Mouse (Mus musculus) embryonic stem cell, embryonic (primary cell): Measurements from ENCODE around the gene Slc35e2.

Experiments used
- CTCF ChIA-PET, 4 experiments: fragments of 300-600 bp in 2 of 4; fragments of 350-600 bp in 2 of 4; sonication (Branson Sonifier 250); formaldehyde crosslinking; loops; one replicate each; lab custom pipeline; 2022; ENCODE audit warnings: inconsistent platforms in 2 of 4; lab: Charles Lee
- POLR2A ChIA-PET, 4 experiments: fragments of 300-600 bp in 2 of 4; fragments of 350-600 bp in 2 of 4; sonication (Branson Sonifier 250); formaldehyde crosslinking; loops; one replicate each; lab custom pipeline; 2022; ENCODE audit warnings: antibody characterized with exemption in 4 of 4, inconsistent platforms in 1 of 4; lab: Charles Lee

Gene Slc35e2

GRCm38 (mm10) chr4:155645308-155645707 lies 44.1 kb downstream of the Slc35e2 start, which contains the start of gene Gm10563:
Gm10563 (minus strand) TSS chr4:155645408.
- ChIA-PET POLR2A (interaction anchor here in 3 of 4 experiments (0.7 to 2.2 kb wide), 13 partner anchors 9 to 116 kb away, joined by 3 to 8 read pairs (median 3); partner anchors contain the start of genes Atad3a (in 1 of the 3), Cdk11b (in 1 of the 3), Mib2 (in 1 of the 3) and Ssu72 (in 1 of the 3)), CTCF (interaction anchor here in 3 of 4 experiments (0.8 to 1.5 kb wide), 4 partner anchors 24 to 164 kb away, joined by 3 to 4 read pairs (median 4); no protein-coding TSS in a partner anchor)

DNA sequence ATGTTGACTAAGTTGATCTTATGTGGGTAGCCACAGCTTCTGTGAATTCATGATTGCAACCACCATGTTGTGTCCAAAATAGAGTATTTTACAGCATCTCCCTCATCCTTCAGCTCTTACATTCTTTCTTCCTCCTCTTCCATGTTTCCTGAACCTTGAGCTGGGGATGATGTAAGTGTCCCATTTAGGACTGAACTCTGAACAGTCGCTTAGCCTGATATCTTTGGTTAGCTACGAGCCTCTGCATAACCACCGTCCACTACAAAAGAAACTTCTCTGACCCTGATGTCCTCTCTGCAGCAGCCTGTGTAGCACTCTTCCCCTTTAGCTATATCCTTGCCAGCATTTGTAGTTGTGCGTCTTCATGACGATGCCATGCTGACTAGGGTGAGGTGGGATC lies 44.5 kb downstream of the Slc35e2 start:
- ChIA-PET POLR2A (interaction anchor here in 3 of 4 experiments (0.7 to 2.2 kb wide), 9 partner anchors 10 to 85 kb away, joined by 3 to 8 read pairs (median 3); partner anchors contain the start of genes Cdk11b (in 1 of the 3) and Mib2 (in 1 of the 3)), CTCF (interaction anchor here in 2 of 4 experiments (0.8 to 1.5 kb wide), 2 partner anchors 54 to 164 kb away, joined by 3 to 4 read pairs; no protein-coding TSS in a partner anchor)

DNA sequence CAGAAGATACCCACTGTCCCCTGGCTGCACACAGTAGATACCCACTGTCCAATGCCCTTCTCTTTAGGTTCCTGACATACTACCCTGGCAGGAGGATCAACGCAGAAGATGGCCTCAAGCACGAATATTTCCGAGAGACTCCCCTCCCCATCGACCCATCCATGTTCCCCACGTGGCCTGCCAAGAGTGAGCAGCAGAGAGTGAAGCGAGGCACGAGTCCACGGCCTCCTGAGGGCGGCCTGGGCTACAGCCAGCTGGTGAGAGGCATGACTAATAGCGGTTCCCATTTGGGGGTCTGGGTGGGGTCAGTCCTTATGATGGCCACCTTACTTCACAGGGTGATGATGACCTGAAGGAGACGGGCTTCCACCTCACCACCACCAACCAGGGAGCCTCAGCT lies 48.1 kb downstream of the Slc35e2 start:
- ChIA-PET CTCF (no interaction called here), POLR2A (interaction anchor here in 2 of 4 experiments (1.2 to 4.1 kb wide), 2 partner anchors 49 to 50 kb away, joined by 3 to 20 read pairs; no protein-coding TSS in a partner anchor)

DNA sequence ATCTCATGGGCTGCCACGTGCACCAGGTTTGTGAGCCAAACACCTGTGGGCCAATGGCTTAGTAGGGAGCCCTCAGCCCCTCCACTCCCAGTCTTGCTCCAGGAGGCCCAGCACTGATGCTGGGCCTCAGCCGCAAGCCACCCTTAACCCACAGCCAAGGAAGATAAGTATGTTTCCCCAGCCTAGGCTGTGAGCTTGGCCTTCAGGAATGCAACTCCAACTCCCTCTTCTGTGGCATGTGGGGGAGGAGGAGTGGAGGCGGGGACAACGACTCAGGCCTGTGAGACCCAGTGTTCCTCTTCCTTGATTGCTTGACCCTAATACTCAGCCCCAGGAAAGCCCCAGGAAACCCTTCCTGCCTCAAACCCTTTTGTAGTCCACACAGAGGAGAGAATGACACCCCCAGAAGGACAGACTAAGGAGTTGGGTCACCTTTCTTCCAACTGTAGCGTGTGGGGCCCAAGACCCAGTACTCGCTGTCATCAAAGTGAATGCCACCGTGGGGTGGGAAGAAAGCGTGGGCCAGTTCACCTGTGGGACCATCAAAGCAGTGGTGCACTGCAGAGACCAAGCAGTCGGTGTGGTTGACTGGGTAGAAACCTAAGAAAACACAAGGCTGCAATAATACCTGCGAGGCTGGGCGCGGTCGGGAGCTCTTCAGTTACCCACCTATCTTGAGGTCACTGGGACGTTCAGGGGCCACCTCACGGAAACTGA lies 50.5 kb downstream of the Slc35e2 start:
- ChIA-PET POLR2A (interaction anchor here in 3 of 4 experiments (0.5 to 6.5 kb wide), 14 partner anchors 12 to 359 kb away, joined by 3 to 69 read pairs (median 4); partner anchors contain the start of genes Mib2 (in 3 of the 3) and Ssu72 (in 1 of the 3)), CTCF (interaction anchor here in 2 of 4 experiments (0.9 kb wide), 3 partner anchors 7 to 17 kb away, joined by 3 read pairs; partner anchors contain the start of gene Mib2 (in 1 of the 2))

DNA sequence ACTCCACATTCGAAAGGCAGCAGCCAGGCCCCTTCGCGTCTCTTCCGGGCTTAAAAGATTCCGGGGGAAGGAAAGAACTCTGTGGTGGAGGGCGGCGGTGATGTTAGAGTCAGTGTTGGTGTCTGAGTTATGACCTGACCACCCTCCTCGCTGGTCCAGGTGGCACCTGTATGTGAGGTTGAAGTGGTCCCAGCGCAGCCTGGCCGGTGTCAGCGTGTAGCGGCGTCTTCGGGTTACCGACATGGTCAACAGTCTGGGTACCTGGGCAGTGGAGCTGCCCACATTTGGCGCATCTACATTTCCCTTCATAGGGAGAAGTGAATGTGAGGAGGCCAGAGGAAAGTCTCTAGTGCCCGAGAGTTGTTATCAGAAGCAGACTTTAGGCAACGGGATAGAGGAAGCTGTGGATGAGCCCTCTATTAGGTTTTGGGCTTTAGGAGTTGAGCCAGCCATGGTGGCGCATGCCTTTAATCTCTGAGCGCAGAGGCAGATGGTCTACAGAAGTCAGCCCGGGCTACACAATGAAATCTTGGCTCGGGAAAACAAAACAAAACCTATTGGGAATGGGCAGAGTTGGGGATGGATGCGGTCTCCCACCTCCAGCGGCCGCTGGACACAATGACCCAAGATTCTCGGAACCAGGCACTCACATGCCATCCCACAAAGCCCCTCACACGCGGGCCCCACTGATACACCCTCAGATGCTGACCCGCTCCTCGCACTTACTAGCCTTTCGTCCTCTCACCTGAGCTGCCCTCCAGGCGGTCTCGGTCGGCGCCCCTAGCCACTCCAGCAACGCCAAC lies 51.3 kb downstream of the Slc35e2 start:
- CTCF ChIA-PET = interaction anchor here in 3 of 4 experiments (0.6 to 1.1 kb wide), 6 partner anchors 8 to 781 kb away, joined by 3 read pairs; partner anchors contain the start of gene Atad3a (in 1 of the 3)
- POLR2A ChIA-PET = interaction anchor here in 3 of 4 experiments (0.5 to 6.5 kb wide), 23 partner anchors 10 to 360 kb away, joined by 3 to 69 read pairs (median 5); partner anchors contain the start of genes Mib2 (in 3 of the 3) and Ssu72 (in 1 of the 3)

GRCm38 (mm10) chr4:155653086-155653450 lies 51.9 kb downstream of the Slc35e2 start, which contains the start of gene Mmp23:
Mmp23 (minus strand) TSS chr4:155653384.
- POLR2A ChIA-PET = interaction anchor here in 3 of 4 experiments (1.2 to 6.5 kb wide), 16 partner anchors 10 to 57 kb away, joined by 3 to 69 read pairs (median 8); partner anchors contain the start of genes Mib2 (in 3 of the 3) and Ssu72 (in 2 of the 3)
- CTCF ChIA-PET = interaction anchor here in 3 of 4 experiments (0.6 to 1.7 kb wide), 6 partner anchors 9 to 781 kb away, joined by 3 to 6 read pairs (median 3); partner anchors contain the start of gene Atad3a (in 1 of the 3)

DNA sequence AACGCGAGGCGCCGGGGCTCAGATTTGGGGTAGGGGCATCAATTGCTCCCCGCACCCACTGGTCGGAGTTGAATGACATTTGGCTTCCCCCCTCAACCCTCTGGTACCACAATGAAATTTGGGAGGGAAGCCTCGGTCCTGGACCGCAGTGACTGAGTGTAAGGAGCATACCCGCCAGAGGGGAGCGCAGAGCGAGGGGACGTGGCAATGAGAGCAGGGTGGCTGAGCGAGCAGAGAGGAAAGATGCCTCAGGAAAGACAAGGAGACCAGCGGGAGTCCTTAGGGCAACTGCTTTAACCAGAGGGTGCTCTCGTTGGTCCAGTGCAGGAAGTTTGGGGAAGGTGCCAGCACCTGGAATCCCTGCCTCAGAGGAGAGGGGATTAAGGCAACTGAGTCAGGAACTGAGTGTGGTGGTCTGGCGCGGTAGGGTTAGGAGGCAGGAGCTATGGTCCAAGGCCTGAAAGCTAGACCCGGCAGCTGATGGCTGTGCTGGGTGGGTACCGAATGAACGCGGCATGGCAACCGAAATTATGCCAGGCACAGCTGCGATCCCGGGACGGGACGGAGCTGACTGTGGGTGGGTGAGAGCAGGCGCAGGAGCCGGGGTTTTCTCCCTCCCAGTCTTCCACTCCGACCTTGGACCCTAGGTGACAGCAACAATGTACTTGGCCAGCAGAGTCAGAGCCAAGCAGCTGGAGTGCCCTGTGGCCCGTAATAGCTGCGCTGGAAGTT lies 52.4 kb downstream of the Slc35e2 start:
- POLR2A ChIA-PET = interaction anchor here (0.5 to 6.5 kb wide), 25 partner anchors 9 to 261 kb away, joined by 3 to 69 read pairs (median 5); partner anchors contain the start of genes Mib2 (in 3 of the 4), Ssu72 (in 2 of the 4), Cdk11b (in 1 of the 4) and Fndc10 (in 1 of the 4)
- CTCF ChIA-PET = interaction anchor here in 2 of 4 experiments (0.6 to 2.1 kb wide), 8 partner anchors 10 to 782 kb away, joined by 3 to 7 read pairs (median 4); partner anchors contain the start of gene Mib2 (in 1 of the 2)

GRCm38 (mm10) chr4:155654183-155654455 lies 52.9 kb downstream of the Slc35e2 start:
- CTCF ChIA-PET = interaction anchor here in 2 of 4 experiments (0.6 to 2.1 kb wide), 7 partner anchors 9 to 173 kb away, joined by 3 to 7 read pairs (median 4); partner anchors contain the start of gene Mib2 (in 1 of the 2)
- POLR2A ChIA-PET = interaction anchor here (0.5 to 6.5 kb wide), 27 partner anchors 8 to 261 kb away, joined by 3 to 69 read pairs (median 5); partner anchors contain the start of genes Mib2 (in 3 of the 4), Ssu72 (in 2 of the 4), Cdk11b (in 1 of the 4) and Fndc10 (in 1 of the 4)

DNA sequence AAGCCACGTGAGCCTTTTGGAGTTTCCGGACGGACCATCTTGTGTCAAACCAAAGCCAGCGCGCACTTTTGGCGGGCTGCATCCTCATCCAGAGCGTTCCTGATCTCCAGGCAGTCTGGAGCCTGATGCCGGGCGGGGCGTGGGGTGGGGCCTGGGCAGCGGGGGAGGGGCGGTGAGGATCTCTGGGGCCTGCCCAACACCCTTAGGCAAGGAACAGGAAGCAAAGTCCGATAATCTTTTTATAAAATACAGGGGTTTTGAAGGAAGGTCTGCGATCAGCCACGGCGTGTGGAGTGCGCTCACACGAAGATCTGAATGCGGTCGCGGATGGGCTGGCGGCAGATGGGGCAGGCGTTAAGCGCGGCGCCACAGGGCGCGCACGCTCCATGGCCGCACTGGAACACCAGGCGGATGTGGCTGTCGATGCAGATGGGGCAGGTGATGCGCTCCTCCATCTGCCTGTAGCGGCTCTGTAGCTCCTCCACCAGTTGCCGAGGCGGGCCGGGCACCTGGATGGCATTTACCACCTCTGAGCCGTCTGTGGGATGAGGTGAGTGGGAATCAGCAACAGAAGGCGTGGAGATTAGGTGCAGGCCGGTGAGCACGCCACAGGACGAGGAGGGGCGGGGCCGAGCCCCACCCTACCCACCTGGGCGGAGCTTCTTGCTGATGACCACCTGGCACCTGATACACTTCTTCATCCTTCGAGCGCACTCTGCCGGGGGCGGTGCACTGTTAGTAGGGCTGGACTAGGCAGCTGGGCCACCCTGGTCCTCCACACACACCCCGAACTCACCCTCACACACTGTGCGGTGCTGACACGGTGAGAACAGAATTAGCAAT lies 53.5 kb downstream of the Slc35e2 start:
- POLR2A ChIA-PET = interaction anchor here (0.7 to 6.5 kb wide), 39 partner anchors 9 to 188 kb away, joined by 3 to 69 read pairs (median 4); partner anchors contain the start of genes Mib2 (in 4 of the 4), Gm10563 (in 2 of the 4), Cdk11b (in 1 of the 4) and Fndc10 (in 1 of the 4)
- CTCF ChIA-PET = interaction anchor here in 3 of 4 experiments (0.6 to 2.1 kb wide), 11 partner anchors 9 to 891 kb away, joined by 3 to 7 read pairs (median 4); partner anchors contain the start of gene Mib2 (in 1 of the 3)

GRCm38 (mm10) chr4:155656214-155656751 lies 55.1 kb downstream of the Slc35e2 start:
- ChIA-PET POLR2A (interaction anchor here (0.7 to 6.5 kb wide), 15 partner anchors 8 to 55 kb away, joined by 3 to 69 read pairs (median 6); partner anchors contain the start of genes Mib2 (in 4 of the 4), Cdk11b (in 1 of the 4), Gm10563 (in 1 of the 4) and Slc35e2 (in 1 of the 4)), CTCF (interaction anchor here in 1 of 4 experiments (0.6 kb wide), 1 partner anchor 265 kb away, joined by 3 read pairs; no protein-coding TSS in a partner anchor)

- POLR2A ChIA-PET = interaction anchor here in 2 of 4 experiments (1.1 to 2.0 kb wide), 2 partner anchors 10 to 11 kb away, joined by 4 to 11 read pairs; partner anchors contain the start of gene Mib2 (in 2 of the 2)
- CTCF ChIA-PET = no interaction called here
These were observed 57.7 kb downstream of the Slc35e2 start for GRCm38 (mm10) chr4:155658961-155659360.

GRCm38 (mm10) chr4:155660641-155661040 lies 59.4 kb downstream of the Slc35e2 start:
- CTCF ChIA-PET = no interaction called here
- POLR2A ChIA-PET = interaction anchor here in 1 of 4 experiments (0.9 to 2.0 kb wide), 3 partner anchors 8 to 40 kb away, joined by 3 to 11 read pairs (median 4); partner anchors contain the start of gene Mib2

- ChIA-PET CTCF (no interaction called here), POLR2A (interaction anchor here in 2 of 4 experiments (1.1 to 1.6 kb wide), 3 partner anchors 30 to 38 kb away, joined by 3 read pairs; partner anchors contain the start of gene Ssu72 (in 1 of the 2))
These were observed 65.7 kb downstream of the Slc35e2 start for GRCm38 (mm10) chr4:155666903-155667302.

DNA sequence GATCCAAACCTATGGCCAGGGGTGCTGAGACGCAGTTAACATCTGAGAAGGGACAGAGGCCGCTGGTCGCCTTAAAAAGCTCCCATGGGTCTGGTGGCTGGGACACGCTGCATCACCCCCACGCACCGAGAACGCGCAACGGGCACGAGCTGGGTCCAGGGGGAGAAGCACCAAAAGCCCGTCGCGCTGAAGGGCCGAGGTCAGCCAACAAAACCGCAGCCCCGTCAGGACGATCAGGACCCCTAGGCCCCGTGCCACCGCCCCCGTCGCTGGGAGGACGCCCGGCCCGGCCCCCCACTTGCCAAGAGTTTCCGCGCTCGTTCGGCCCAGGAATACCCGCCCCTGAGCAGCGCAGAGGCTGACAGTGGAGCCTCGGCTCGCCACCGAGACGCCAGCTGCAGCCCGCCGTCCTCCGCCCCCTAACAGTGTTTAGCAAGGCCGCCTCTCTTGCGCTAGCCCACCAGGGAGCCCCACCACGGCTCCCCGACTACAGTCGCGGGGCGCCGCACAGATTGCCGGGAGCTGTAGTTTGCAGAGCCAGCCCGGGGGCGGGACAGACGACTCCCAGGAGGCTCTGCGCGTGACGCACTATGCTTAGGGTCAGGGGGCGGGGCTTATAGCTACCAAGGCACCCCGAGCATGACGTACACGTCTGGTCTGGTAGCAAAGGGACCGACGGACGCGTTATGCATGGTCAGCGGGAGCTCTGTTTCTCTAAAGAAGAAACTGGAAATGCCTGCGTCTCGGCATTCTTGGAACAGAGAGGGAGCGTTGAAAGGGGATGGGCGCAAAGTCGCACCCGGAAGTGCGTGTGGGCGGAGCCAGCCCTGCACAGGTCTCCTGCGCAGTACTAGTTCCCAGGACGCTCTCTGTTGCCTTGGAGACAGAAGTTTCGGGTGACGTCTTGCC lies 67.7 kb downstream of the Slc35e2 start, which contains the start of gene Mib2:
Mib2 (minus strand) TSS at position 510 of the 909 bp plus-strand sequence.
- ChIA-PET CTCF (interaction anchor here (0.6 to 1.7 kb wide), 15 partner anchors 14 to 442 kb away, joined by 3 to 7 read pairs (median 4); partner anchors contain the start of gene Gm10563 (in 1 of the 4)), POLR2A (interaction anchor here (0.5 to 4.3 kb wide), 80 partner anchors 8 to 602 kb away, joined by 3 to 121 read pairs (median 4); partner anchors contain the start of genes Slc35e2 (in 3 of the 4), Ssu72 (in 3 of the 4), Atad3a (in 2 of the 4) and Fndc10 (in 2 of the 4))
